Mouse (Mus musculus) ES-Bruce4 (cell line): ENCODE measurements around the gene Clpb. TPM values are rescaled to one million over a fixed set of nuclear protein-coding genes. Genes with fewer than 3 reads are reported as not detected.

Experiments
- H3K27ac ChIP-seq: 2 replicates; pipeline ENCODE4 v1.5.1; 2012; ENCODE audit warnings: low read length, inconsistent platforms; ENCODE audit not compliant: insufficient read depth
- H3K27me3 ChIP-seq: 2 replicates; pipeline ENCODE4 v1.6.1; 2012; ENCODE audit warnings: mild to moderate bottlenecking, low read length, inconsistent platforms; ENCODE audit not compliant: control insufficient read depth, poor library complexity, insufficient read depth, severe bottlenecking
- H3K36me3 ChIP-seq: 2 replicates; pipeline ENCODE4 v1.6.1; 2012; ENCODE audit warnings: inconsistent platforms, mild to moderate bottlenecking, low read length, moderate library complexity; ENCODE audit not compliant: control insufficient read depth, poor library complexity, insufficient read depth, severe bottlenecking
- H3K4me1 ChIP-seq: one replicate; pipeline ENCODE4 v1.8.1; 2011; ENCODE audit warnings: low read length; ENCODE audit not compliant: control insufficient read depth, insufficient read depth
- H3K4me3 ChIP-seq: 2 replicates; pipeline ENCODE4 v1.5.1; 2011; ENCODE audit warnings: low read depth, mild to moderate bottlenecking, low read length
- H3K9ac ChIP-seq: 2 replicates; pipeline ENCODE4 v1.6.1; 2012; ENCODE audit warnings: low read depth, mild to moderate bottlenecking, inconsistent platforms; ENCODE audit not compliant: poor library complexity, severe bottlenecking
- H3K9me3 ChIP-seq: replicated peaks from 2 replicates; pipeline ENCODE4 v1.6.1; 2012; ENCODE audit warnings: mild to moderate bottlenecking, low read length, inconsistent platforms; ENCODE audit not compliant: control insufficient read depth, poor library complexity, insufficient read depth, severe bottlenecking
- CTCF ChIP-seq: IDR thresholded peaks from one replicate; pipeline ENCODE4 v1.8.1; 2011; ENCODE audit warnings: low read depth, low read length
- EP300 ChIP-seq: IDR thresholded peaks from 2 replicates; pipeline ENCODE4 v1.6.1; 2011; ENCODE audit warnings: low read depth, low read length; ENCODE audit not compliant: insufficient read depth
- POLR2A ChIP-seq: IDR thresholded peaks from one replicate; pipeline ENCODE4 v1.8.1; 2011; ENCODE audit warnings: low read length; ENCODE audit not compliant: insufficient read depth
- polyA plus RNA-seq: library from polyadenylated mRNA; stranded (reverse); fragments of >200 nt; gene quantifications from 2 replicates; pipeline ENCODE4 v1.2.4, GENCODE M21; 2011; ENCODE audit warnings: low read depth; ENCODE audit not compliant: missing spikeins, insufficient read depth, insufficient read length

Gene Clpb
- polyA plus RNA-seq, 1 experiment: 58.9 TPM

GRCm38 (mm10) chr7:101732096-101732495 is 68.7 kb downstream of the Clpb start:
- no peak overlapping the region for H3K9ac ChIP-seq
- H3K36me3 ChIP-seq: peaks cover 2% of the 10 kb centered on the region; the same call in 1 of the 2 replicates
- H3K9me3 ChIP-seq: no peaks in the 10 kb centered on the region
- no peaks in the 10 kb centered on the region for H3K27me3 ChIP-seq
- no peak overlapping the region for H3K4me3 ChIP-seq
- H3K27ac ChIP-seq: no peak overlapping the region
- H3K4me1 ChIP-seq: no peaks in the 10 kb centered on the region
- TF ChIP-seq EP300 (no peak), POLR2A (no peak), CTCF (no peak)

GRCm38 (mm10) chr7:101733042-101733441 is 69.6 kb downstream of the Clpb start:
- no peak for TF ChIP-seq CTCF
- no peak for TF ChIP-seq EP300
- no peak for TF ChIP-seq POLR2A
- Histone ChIP-seq H3K27me3 (no peaks in the 10 kb centered on the region), H3K9ac (no peak overlapping the region), H3K4me3 (no peak overlapping the region), H3K4me1 (no peaks in the 10 kb centered on the region), H3K27ac (no peak overlapping the region), H3K9me3 (no peaks in the 10 kb centered on the region), H3K36me3 (peaks cover 2% of the 10 kb centered on the region; the same call in 1 of the 2 replicates)

- H3K27ac ChIP-seq: no peak overlapping the region
- no peaks in the 10 kb centered on the region for H3K4me1 ChIP-seq
- no peak for TF ChIP-seq EP300
- no peak for TF ChIP-seq CTCF
- no peak for TF ChIP-seq POLR2A
- no peaks in the 10 kb centered on the region for H3K27me3 ChIP-seq
- H3K9ac ChIP-seq: no peak overlapping the region
- H3K4me3 ChIP-seq: no peak overlapping the region
- H3K9me3 ChIP-seq: no peaks in the 10 kb centered on the region
- H3K36me3 ChIP-seq: peaks cover 2% of the 10 kb centered on the region; the same call in 1 of the 2 replicates
Measured at GRCm38 (mm10) chr7:101735297-101735696, 71.9 kb downstream of the Clpb start.

DNA sequence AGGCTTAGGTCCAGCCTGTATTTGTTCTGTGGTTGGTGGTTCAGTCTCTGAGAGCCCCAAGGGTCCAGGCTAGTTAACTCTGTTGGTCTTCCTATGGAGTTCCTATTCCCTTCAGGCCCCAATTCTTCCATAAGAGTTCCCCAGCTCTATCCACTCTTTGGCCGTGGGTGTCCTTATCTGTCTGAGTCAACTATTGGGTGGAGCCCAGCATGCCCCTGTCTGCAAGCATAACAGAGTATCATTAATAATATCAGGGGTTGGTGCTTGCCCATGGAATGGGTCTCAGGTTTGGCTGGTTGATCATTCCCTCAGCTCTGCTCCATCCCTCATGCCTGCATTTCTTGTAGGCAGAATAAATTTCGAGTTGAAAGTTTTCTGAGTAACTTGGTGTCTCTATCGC is 74.3 kb downstream of the Clpb start:
- no peak overlapping the region for H3K9ac ChIP-seq
- H3K27ac ChIP-seq: no peak overlapping the region
- no peak overlapping the region for H3K4me3 ChIP-seq
- TF ChIP-seq EP300 (no peak), POLR2A (no peak), CTCF (no peak)
- peaks cover 2% of the 10 kb centered on the region; the same call in 1 of the 2 replicates for H3K36me3 ChIP-seq
- H3K4me1 ChIP-seq: no peaks in the 10 kb centered on the region
- no peaks in the 10 kb centered on the region for H3K27me3 ChIP-seq
- no peaks in the 10 kb centered on the region for H3K9me3 ChIP-seq

GRCm38 (mm10) chr7:101739602-101740001 is 76.2 kb downstream of the Clpb start:
- Histone ChIP-seq H3K36me3 (peaks cover 2% of the 10 kb centered on the region; the same call in 1 of the 2 replicates), H3K27ac (no peak overlapping the region), H3K27me3 (no peaks in the 10 kb centered on the region), H3K9me3 (no peaks in the 10 kb centered on the region), H3K9ac (no peak overlapping the region), H3K4me3 (no peak overlapping the region), H3K4me1 (no peaks in the 10 kb centered on the region)
- TF ChIP-seq EP300 (no peak), POLR2A (no peak), CTCF (no peak)

DNA sequence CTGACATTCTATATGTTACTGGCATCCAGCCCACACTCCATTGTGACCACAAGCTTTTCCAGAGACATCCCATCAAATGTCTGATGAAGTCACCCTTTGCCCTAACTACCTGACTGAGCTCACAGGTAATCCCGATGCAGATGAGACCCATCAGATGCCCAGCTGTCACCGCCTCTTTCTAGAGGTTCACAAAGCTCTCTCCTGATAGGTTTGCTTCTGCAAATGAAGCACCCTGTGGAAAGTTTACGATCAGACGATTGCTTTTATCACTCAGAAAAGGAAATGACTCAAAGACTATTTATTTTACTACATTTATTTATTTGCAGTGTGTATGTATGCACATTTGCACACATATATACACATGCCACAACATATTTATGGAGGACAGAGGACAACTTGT is 80.1 kb downstream of the Clpb start:
- H3K9me3 ChIP-seq: no peaks in the 10 kb centered on the region
- H3K4me1 ChIP-seq: no peaks in the 10 kb centered on the region
- TF ChIP-seq EP300: no peak
- TF ChIP-seq CTCF: no peak
- H3K9ac ChIP-seq: no peak overlapping the region
- no peaks in the 10 kb centered on the region for H3K27me3 ChIP-seq
- H3K36me3 ChIP-seq: no peaks in the 10 kb centered on the region
- no peak overlapping the region for H3K4me3 ChIP-seq
- no peak overlapping the region for H3K27ac ChIP-seq
